Mouse (Mus musculus) neural tube, embryonic 12.5 days (tissue): ENCODE measurements at regions not wholly inside any gene's neighbourhood (a gene's known extent, or its start where the extent isn't known, plus 50 kb on each side); places are given as distances from the start of the nearest gene placed in this dataset.

Experiments
- ATAC-seq: fragments of 200-750 bp; cut with Nextera tagmentation; 2 replicates; pipeline ENCODE4 v1.8.0; 2017; ENCODE audit warnings: low read depth, mild to moderate bottlenecking, moderate TSS enrichment, moderate library complexity; ENCODE audit not compliant: low FRiP score
- H3K27ac ChIP-seq: fragments of 300-500 bp; sonication (generic); 2 replicates; pipeline ENCODE4 v1.5.1; 2016
- H3K27me3 ChIP-seq: fragments of 300-500 bp; sonication (generic); replicated peaks from 2 replicates; pipeline ENCODE4 v1.6.1; 2016; ENCODE audit warnings: mild to moderate bottlenecking
- H3K36me3 ChIP-seq: fragments of 300-500 bp; sonication (generic); 2 replicates; pipeline ENCODE4 v1.6.1; 2016; ENCODE audit warnings: mild to moderate bottlenecking
- H3K4me1 ChIP-seq: fragments of 300-500 bp; sonication (generic); 2 replicates; pipeline ENCODE4 v1.6.1; 2016
- H3K4me2 ChIP-seq: fragments of 300-500 bp; sonication (generic); replicated peaks from 2 replicates; pipeline ENCODE4 v1.6.1; 2016; ENCODE audit warnings: mild to moderate bottlenecking
- H3K4me3 ChIP-seq: fragments of 300-500 bp; sonication (generic); 2 replicates; pipeline ENCODE4 v1.5.1; 2016
- H3K9ac ChIP-seq: fragments of 300-500 bp; sonication (generic); 2 replicates; pipeline ENCODE4 v1.6.1; 2016; ENCODE audit warnings: mild to moderate bottlenecking
- H3K9me3 ChIP-seq: fragments of 300-500 bp; sonication (generic); 2 replicates; pipeline ENCODE4 v1.6.1; 2016; ENCODE audit warnings: mild to moderate bottlenecking
- WGBS: fragments of 180-500 bp; shearing (Covaris S2); methylation state at CpG from one replicate; pipeline ENCODE4 v1.1.7; 2016; 5-methylcytosine and 5-hydroxymethylcytosine counted together

- ATAC-seq, result no peak
- no peak overlapping the region for H3K27ac ChIP-seq
- H3K9ac ChIP-seq, result no peak overlapping the region
- H3K36me3 ChIP-seq, result no peaks in the 10 kb centered on the region
- WGBS, result 67% methylated on average over 3 of the region's 3 CpGs
- H3K27me3 ChIP-seq, result no peaks in the 10 kb centered on the region
- H3K4me1 ChIP-seq, result no peaks in the 10 kb centered on the region
- no peaks in the 10 kb centered on the region for H3K9me3 ChIP-seq
- no peak overlapping the region for H3K4me3 ChIP-seq
- no peak overlapping the region for H3K4me2 ChIP-seq
Measured at GRCm38 (mm10) chr7:145067366-145067765, 127.6 kb upstream of the Ccnd1 start.

- no peaks in the 10 kb centered on the region for H3K4me1 ChIP-seq
- peaks cover 6% of the 10 kb centered on the region; the same call in 1 of the 2 replicates for H3K9me3 ChIP-seq
- no peak overlapping the region for H3K9ac ChIP-seq
- no peak overlapping the region for H3K27ac ChIP-seq
- H3K27me3 ChIP-seq, result no peaks in the 10 kb centered on the region
- H3K4me3 ChIP-seq, result no peak overlapping the region
- no peak overlapping the region for H3K4me2 ChIP-seq
- WGBS, result 54% methylated on average over 7 of the region's 7 CpGs
- no peaks in the 10 kb centered on the region for H3K36me3 ChIP-seq
- no peak for ATAC-seq
Measured at GRCm38 (mm10) chr7:145056320-145056719, 116.6 kb upstream of the Ccnd1 start.

GRCm38 (mm10) chr7:145051616-145052015 is 111.9 kb upstream of the Ccnd1 start:
- Histone ChIP-seq H3K4me3 (no peak overlapping the region), H3K36me3 (no peaks in the 10 kb centered on the region), H3K27ac (no peak overlapping the region), H3K4me1 (no peaks in the 10 kb centered on the region), H3K4me2 (no peak overlapping the region), H3K9ac (no peak overlapping the region), H3K27me3 (no peaks in the 10 kb centered on the region), H3K9me3 (peaks cover 6% of the 10 kb centered on the region; the same call in 1 of the 2 replicates)
- no peak for ATAC-seq

- Histone ChIP-seq H3K9me3 (peaks cover 6% of the 10 kb centered on the region; the same call in 1 of the 2 replicates), H3K4me2 (no peak overlapping the region), H3K27ac (no peak overlapping the region), H3K27me3 (no peaks in the 10 kb centered on the region), H3K9ac (no peak overlapping the region), H3K4me1 (no peaks in the 10 kb centered on the region), H3K4me3 (no peak overlapping the region), H3K36me3 (no peaks in the 10 kb centered on the region)
- no peak for ATAC-seq
- 96% methylated on average over 3 of the region's 3 CpGs for WGBS
Measured at GRCm38 (mm10) chr7:145050729-145051128, 111.0 kb upstream of the Ccnd1 start.

- H3K27ac ChIP-seq, result no peak overlapping the region
Measured at GRCm38 (mm10) chr7:145048481-145048877, 108.8 kb upstream of the Ccnd1 start.

GRCm38 (mm10) chr7:145047771-145048480 is 108.2 kb upstream of the Ccnd1 start:
- Histone ChIP-seq H3K9me3 (no peaks in the 10 kb centered on the region), H3K4me2 (no peak overlapping the region), H3K27ac (no peak overlapping the region), H3K4me1 (no peaks in the 10 kb centered on the region), H3K36me3 (no peaks in the 10 kb centered on the region), H3K4me3 (no peak overlapping the region), H3K9ac (no peak overlapping the region), H3K27me3 (no peaks in the 10 kb centered on the region)
- no peak for ATAC-seq
- WGBS, result 86% methylated on average over 7 of the region's 7 CpGs

More at GRCm38 (mm10) chr7:145048481-145048877, 108.8 kb upstream of the Ccnd1 start:
- no peaks in the 10 kb centered on the region for H3K36me3 ChIP-seq
- no peak overlapping the region for H3K9ac ChIP-seq
- no peak overlapping the region for H3K4me2 ChIP-seq
- H3K4me1 ChIP-seq, result no peaks in the 10 kb centered on the region
- H3K27me3 ChIP-seq, result no peaks in the 10 kb centered on the region
- WGBS, result 89% methylated on average over 5 of the region's 5 CpGs
- ATAC-seq, result no peak
- no peak overlapping the region for H3K4me3 ChIP-seq
- no peaks in the 10 kb centered on the region for H3K9me3 ChIP-seq

- Histone ChIP-seq H3K27me3 (no peaks in the 10 kb centered on the region), H3K4me2 (no peak overlapping the region), H3K4me1 (no peaks in the 10 kb centered on the region), H3K36me3 (no peaks in the 10 kb centered on the region), H3K4me3 (no peak overlapping the region), H3K9me3 (no peaks in the 10 kb centered on the region), H3K27ac (no peak overlapping the region), H3K9ac (no peak overlapping the region)
- ATAC-seq, result no peak
- 73% methylated on average over 1 of the region's 1 CpGs for WGBS
Measured at GRCm38 (mm10) chr7:145045230-145045629, 105.5 kb upstream of the Ccnd1 start.

GRCm38 (mm10) chr7:145043455-145044149 is 103.9 kb upstream of the Ccnd1 start:
- Histone ChIP-seq H3K9me3 (no peaks in the 10 kb centered on the region), H3K27ac (no peak overlapping the region), H3K27me3 (no peaks in the 10 kb centered on the region), H3K9ac (no peak overlapping the region), H3K4me3 (no peak overlapping the region), H3K4me1 (no peaks in the 10 kb centered on the region), H3K4me2 (no peak overlapping the region), H3K36me3 (no peaks in the 10 kb centered on the region)
- 76% methylated on average over 7 of the region's 7 CpGs for WGBS
- no peak for ATAC-seq

GRCm38 (mm10) chr7:145040871-145041270 is 101.1 kb upstream of the Ccnd1 start:
- ATAC-seq, result no peak
- no peak overlapping the region for H3K4me2 ChIP-seq
- H3K9me3 ChIP-seq, result no peaks in the 10 kb centered on the region
- 86% methylated on average over 8 of the region's 8 CpGs for WGBS
- H3K4me1 ChIP-seq, result no peaks in the 10 kb centered on the region
- H3K4me3 ChIP-seq, result no peak overlapping the region
- no peak overlapping the region for H3K9ac ChIP-seq
- no peaks in the 10 kb centered on the region for H3K27me3 ChIP-seq
- no peak overlapping the region for H3K27ac ChIP-seq
- no peaks in the 10 kb centered on the region for H3K36me3 ChIP-seq

GRCm38 (mm10) chr7:145034385-145034784 is 94.7 kb upstream of the Ccnd1 start:
- WGBS, result 81% methylated on average over 1 of the region's 1 CpGs
- Histone ChIP-seq H3K4me1 (peaks cover 20% of the 10 kb centered on the region), H3K9me3 (no peaks in the 10 kb centered on the region)

GRCm38 (mm10) chr7:145031275-145031674 is 91.5 kb upstream of the Ccnd1 start:
- no peak overlapping the region for H3K27ac ChIP-seq
- WGBS, result 10% methylated on average over 7 of the region's 7 CpGs
- no peak for ATAC-seq
- H3K4me1 ChIP-seq, result peaks cover 20% of the 10 kb centered on the region
- H3K27me3 ChIP-seq, result peaks cover 10% of the 10 kb centered on the region; the same call in 1 of the 2 replicates
- H3K4me2 ChIP-seq, result peak overlapping the region; percentile 76
- no peaks in the 10 kb centered on the region for H3K9me3 ChIP-seq
- no peak overlapping the region for H3K9ac ChIP-seq
- peak overlapping the region; percentile 27 for H3K4me3 ChIP-seq
- H3K36me3 ChIP-seq, result no peaks in the 10 kb centered on the region

More at GRCm38 (mm10) chr7:145034385-145034784, 94.7 kb upstream of the Ccnd1 start:
- no peak overlapping the region for H3K4me3 ChIP-seq
- no peak overlapping the region for H3K4me2 ChIP-seq
- no peak overlapping the region for H3K27ac ChIP-seq
- H3K27me3 ChIP-seq, result peaks cover 10% of the 10 kb centered on the region; the same call in 1 of the 2 replicates
- no peak overlapping the region for H3K9ac ChIP-seq
- ATAC-seq, result no peak
- H3K36me3 ChIP-seq, result no peaks in the 10 kb centered on the region

GRCm38 (mm10) chr7:145030635-145031141 is 91.0 kb upstream of the Ccnd1 start:
- H3K27ac ChIP-seq, result no peak overlapping the region
- no peaks in the 10 kb centered on the region for H3K36me3 ChIP-seq
- H3K27me3 ChIP-seq, result peaks cover 10% of the 10 kb centered on the region; the same call in 1 of the 2 replicates
- no peaks in the 10 kb centered on the region for H3K9me3 ChIP-seq
- peak overlapping the region; percentile 27 for H3K4me3 ChIP-seq
- peak; percentile 92 for ATAC-seq
- H3K9ac ChIP-seq, result 0 out of 2 replicates have a peak overlapping the region, but pooled peaks have one; percentile 29
- peak overlapping the region; percentile 76 for H3K4me2 ChIP-seq
- H3K4me1 ChIP-seq, result peaks cover 20% of the 10 kb centered on the region
- under 1% methylated on average over 22 of the region's 22 CpGs for WGBS
